Mouse (Mus musculus) kidney, adult 2 months (tissue): Measurements from ENCODE around the gene Rpl38.

Experiments used
- CTCF ChIP-seq: fragments of 200-500 bp; conservative IDR thresholded peaks from 2 replicates; pipeline ENCODE4 v1.5.1; 2011; ENCODE audit warnings: low read depth, mild to moderate bottlenecking, control low read depth, low read length, moderate library complexity, mixed read lengths; ENCODE audit not compliant: insufficient read depth, insufficient read length
- POLR2A ChIP-seq: fragments of 200-500 bp; IDR thresholded peaks from one replicate; pipeline ENCODE4 v1.6.1; 2011; ENCODE audit warnings: low read depth, low read length, control low read depth

GRCm38 (mm10) chr11:114691454-114692182, 23.3 kb downstream of the Rpl38 start:
- TF ChIP-seq CTCF = no peak
- no peak for TF ChIP-seq POLR2A
